Mouse (Mus musculus): ENCODE data around the gene Gpatch3. TPM values are rescaled to one million over a fixed set of nuclear protein-coding genes. Genes with fewer than 3 reads are reported as not detected.

The Gpatch3 gene
- polyA plus RNA-seq, 1 experiment = 4.5 TPM

DNA sequence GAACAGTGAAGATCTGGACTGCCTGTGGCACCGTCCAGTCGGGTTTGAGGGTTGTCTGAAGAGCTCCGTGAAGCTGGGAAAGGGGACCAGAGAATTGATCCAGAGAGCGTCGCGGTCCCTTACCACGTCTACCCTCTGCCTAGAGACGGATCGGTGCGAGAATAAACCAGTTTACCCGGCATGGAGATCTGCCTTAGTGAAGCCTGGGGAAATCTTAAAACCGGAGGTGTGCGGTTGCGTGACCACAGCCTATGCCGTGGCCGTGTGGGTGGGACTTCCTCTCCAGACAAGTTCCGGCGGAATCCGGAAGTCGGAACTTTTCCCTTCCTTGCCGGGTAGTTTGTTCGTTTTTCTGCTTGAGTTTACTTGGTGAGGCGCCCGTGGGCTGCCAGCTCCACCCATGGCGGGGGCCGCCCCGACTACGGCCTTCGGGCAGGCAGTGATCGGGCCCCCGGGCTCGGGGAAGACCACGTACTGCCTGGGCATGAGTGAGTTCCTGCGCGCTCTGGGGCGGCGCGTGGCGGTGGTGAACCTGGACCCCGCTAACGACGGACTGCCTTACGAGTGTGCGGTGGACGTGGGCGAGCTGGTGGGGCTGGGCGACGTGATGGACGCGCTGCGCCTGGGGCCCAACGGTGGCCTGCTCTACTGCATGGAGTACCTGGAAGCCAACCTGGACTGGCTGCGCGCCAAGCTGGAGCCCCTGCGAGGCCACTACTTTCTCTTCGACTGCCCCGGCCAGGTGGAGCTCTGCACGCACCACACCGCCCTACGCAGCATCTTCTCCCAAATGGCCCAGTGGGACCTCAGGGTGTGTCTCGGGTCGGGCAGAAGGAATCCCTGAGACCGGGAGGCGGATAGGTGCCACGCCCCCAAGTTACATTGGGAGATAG lies 9.8 kb downstream of the Gpatch3 start, which contains the start of gene Gpn2:
Gene Gpn2, plus strand, starts transcription at position 304 of the 893 bp plus-strand sequence.
- DNase-seq (ENCODE audit: low spot score) = peak; percentile 52

DNA sequence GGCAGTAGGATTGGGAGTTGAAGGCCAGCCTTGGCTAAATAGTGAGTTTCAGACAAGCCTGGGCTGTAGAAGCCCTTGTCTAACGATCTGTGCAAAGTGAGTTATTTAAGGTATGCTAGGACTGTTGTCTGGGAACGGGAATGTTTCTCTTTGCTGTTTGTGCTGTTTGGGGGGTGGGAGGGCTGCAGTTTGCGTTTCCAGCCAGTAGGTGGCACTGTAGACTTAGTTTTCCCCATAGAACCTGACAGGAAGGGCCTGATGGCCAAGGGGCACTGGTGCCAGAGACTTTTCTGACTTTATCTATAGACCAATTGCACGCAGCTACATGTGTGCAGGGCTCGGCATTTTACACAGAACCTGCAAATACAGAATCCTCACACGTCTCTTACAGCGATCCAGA lies 18.0 kb downstream of the Gpatch3 start:
- DNase-seq (ENCODE audit: low spot score) = no peak

- no peak for DNase-seq (ENCODE audit: low spot score)
Observed at GRCm38 (mm10) chr4:133595538-133595937, 21.0 kb downstream of the Gpatch3 start.

- no peak for DNase-seq (ENCODE audit: low spot score)
Observed at GRCm38 (mm10) chr4:133596084-133596483, 21.5 kb downstream of the Gpatch3 start.

DNA sequence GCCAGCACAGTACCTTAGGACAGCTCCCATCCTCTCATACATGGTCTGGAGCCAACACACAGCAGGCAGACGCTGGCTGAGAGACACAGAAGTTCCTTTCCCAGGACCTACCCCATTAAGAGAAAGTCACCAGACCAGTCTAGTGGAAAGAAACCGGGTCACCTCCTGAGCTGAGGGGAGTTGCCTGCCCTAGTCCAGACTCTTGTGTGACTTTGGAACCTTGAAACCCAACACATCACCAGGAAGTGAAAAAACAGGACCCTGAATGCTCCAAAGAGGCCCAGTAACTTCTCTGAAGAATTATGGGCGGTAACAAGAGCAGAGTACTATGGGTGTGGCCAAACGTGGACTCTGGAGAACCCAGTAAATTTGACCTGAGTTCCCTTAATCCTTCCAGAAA lies 24.1 kb downstream of the Gpatch3 start:
- DNase-seq (ENCODE audit: low spot score) = peak; percentile 28

GRCm38 (mm10) chr4:133599116-133599515 lies 24.6 kb downstream of the Gpatch3 start:
- DNase-seq (ENCODE audit: low spot score) = no peak

- DNase-seq (ENCODE audit: low spot score) = peak; percentile 94
Observed at GRCm38 (mm10) chr4:133599571-133600073, 25.1 kb downstream of the Gpatch3 start.

GRCm38 (mm10) chr4:133600306-133600705 lies 25.8 kb downstream of the Gpatch3 start:
- no peak for DNase-seq (ENCODE audit: low spot score)

DNA sequence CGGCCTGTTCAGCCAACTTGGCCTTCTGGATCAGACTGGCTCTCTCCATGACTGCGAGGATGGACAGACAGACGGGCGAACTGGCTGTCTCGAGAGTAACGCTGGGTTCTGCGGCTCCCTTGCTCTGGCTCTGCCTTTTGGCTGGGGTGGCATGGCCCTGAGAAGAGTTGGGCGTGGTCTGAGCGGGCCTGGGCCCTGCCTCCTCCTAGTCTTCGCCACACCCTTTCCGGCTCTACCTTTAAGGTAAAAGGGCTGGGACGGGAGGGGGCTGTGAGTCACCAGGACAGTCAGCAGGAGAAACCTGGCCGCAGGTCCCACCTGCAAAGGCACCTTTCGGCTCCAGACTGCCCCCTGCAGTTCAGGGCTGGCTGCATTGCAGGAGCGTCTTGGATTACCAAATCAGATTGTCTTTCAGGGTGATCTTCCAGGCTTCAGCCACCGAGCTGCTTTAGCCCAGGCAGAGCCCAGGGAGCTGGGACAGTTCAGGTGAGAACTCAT lies 27.2 kb downstream of the Gpatch3 start, which contains the start of gene Sfn:
Gene Sfn, minus strand, starts transcription at position 448 of the 498 bp plus-strand sequence.
- DNase-seq (ENCODE audit: low spot score) = peak; percentile 83

GRCm38 (mm10) chr4:133603056-133603455 lies 28.5 kb downstream of the Gpatch3 start:
- no peak for DNase-seq (ENCODE audit: low spot score)

DNA sequence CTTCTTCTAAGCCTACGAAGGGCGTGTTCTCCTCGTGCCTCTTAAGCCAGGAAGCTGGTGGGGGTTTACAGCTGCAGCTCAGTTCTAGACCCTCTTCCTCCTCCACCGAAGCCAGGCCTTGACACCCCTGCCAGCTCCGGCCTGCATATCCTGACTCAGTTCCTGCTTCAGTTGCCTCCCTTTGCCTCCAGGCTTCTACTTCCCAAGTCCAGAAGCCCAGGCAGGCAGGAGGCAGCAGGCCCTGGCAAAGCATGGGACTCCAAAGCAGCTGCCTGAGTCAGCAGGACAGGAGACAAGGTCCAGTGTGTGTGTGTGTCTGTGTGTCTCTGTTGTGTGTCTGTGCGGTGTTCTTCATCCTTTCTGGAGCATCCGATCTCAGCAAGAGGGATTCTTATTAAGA lies 29.6 kb downstream of the Gpatch3 start:
- DNase-seq (ENCODE audit: low spot score) = no peak

DNA sequence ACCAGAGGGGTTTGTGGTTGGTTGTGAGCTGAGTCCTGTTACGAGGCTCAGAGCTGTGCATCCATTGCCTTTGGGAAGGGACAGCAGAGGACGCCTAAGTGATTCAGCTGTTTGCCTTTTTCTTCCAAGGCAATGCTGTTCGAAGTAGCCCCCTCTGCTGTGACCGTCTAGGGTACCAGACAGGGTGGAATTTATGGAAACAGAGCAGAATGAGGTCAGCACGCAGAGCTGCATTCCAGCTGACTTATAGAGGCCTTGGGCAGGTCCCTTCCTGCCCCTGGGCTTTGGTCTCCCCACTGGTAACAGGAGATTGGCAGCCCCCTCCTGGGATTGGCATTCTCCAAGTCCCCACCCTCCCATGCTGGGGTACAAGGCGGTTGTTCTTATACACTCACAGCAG lies 30.3 kb downstream of the Gpatch3 start:
- DNase-seq (ENCODE audit: low spot score) = no peak

DNA sequence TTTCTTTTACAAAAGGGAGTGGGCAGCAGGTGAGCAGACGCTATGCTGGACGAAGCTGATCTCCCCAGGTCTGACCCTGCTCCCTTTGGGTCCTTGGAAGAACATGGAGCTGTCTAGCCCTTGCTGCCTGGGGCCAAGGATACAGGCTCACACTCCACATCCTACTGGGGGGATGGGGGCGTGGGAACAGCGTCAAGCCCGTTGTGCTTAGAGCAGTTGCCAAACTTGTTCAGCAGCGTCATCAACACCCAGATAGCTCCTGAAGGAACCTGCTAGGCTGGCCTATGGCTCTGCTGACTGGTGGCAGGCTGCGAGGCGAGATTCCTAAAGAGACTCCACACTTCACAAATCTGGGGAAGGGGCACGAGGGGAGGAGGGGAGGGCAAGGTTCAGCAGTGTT lies 30.8 kb downstream of the Gpatch3 start:
- no peak for DNase-seq (ENCODE audit: low spot score)

DNA sequence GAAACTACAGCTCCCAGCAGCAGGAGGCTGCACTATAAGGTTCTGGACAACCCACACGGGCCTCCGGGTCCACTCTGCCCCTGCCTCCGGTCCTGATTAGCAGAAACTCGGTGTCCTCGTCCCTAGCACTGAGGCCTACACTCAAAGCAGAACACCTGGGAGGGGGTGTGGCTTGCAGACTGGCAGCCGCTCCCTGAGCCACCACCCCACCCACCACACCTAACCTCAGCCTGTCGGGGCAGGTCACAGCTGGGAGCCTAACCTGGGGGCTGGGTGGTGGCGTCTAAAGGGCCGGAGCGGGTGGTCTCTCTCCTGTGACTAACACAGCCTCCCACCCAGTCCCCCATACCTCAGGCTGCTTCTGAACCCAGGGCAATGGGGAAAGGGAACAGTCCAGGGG lies 32.7 kb downstream of the Gpatch3 start:
- DNase-seq (ENCODE audit: low spot score) = no peak

GRCm38 (mm10) chr4:133609719-133610118 lies 35.2 kb downstream of the Gpatch3 start:
- peak; percentile 78 for DNase-seq (ENCODE audit: low spot score)

DNA sequence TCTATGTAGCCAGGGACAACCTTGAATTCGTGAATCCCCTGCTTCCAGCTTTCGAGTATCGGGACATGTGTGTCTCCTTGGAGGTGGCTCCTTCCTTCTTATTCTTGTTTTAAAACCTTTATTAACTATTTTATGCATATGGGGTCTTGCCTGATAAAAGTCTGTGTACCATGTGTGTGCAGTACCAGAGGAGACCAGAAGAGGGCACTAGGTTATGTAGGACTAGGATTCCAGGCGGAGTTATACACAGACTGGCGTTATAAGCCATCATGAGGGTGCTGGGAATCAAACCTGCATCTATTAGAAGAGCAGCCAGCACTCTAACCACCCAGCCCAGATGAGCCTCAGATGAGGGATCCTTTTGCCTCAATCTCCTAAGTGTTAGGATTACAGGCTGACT lies 37.3 kb downstream of the Gpatch3 start:
- DNase-seq (ENCODE audit: low spot score) = no peak

DNA sequence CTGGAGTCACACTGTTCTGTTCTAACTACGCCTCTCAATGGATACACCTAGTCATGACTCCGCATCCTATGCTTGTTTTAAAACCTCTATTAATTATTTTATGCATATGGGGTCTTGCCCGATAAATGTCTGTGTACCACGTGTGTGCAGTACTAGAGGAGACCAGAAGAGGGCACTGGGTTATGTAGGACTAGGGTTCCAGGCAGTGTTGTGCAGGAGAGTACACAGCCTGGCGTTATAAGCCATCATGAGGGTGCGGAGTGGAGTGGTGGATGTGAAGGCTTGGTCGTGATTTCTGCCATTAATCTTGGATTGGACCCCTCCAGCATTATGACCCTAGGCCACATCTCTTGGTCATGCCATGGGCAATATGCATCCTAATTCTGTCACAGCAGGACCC lies 37.9 kb downstream of the Gpatch3 start:
- no peak for DNase-seq (ENCODE audit: low spot score)

DNA sequence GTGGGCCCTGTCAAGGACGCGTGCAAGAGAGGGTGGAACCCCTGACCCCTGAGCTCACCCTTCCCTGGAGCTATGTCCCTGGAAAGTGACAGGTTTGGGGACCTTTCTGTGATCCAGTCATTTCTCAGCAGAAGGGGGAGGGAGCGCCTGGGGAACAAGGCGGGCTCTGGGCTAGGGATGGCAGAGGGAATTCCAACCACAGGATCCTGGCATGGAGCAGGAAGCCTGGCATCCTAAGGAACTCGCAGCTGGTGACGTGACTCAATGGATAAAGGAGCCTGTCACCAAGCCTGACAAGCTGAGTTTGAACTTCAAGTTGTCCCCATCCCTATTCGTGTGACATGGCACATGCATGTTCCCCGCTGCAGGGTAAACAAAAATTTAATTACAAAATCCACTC lies 38.5 kb downstream of the Gpatch3 start:
- no peak for DNase-seq (ENCODE audit: low spot score)

GRCm38 (mm10) chr4:133613867-133614266 lies 39.3 kb downstream of the Gpatch3 start:
- no peak for DNase-seq (ENCODE audit: low spot score)

- peak; percentile 28 for DNase-seq (ENCODE audit: low spot score)
Observed at GRCm38 (mm10) chr4:133614274-133614761, 39.8 kb downstream of the Gpatch3 start.

- no peak for DNase-seq (ENCODE audit: low spot score)
Observed at GRCm38 (mm10) chr4:133615416-133615815, 40.9 kb downstream of the Gpatch3 start.

- peak; percentile 18 for DNase-seq (ENCODE audit: low spot score)
Observed at GRCm38 (mm10) chr4:133617936-133618335, 43.4 kb downstream of the Gpatch3 start.

Data from urinary bladder, adult 2 months (tissue).